Mouse (Mus musculus) kidney, adult 18-20 months (tissue): Measurements from ENCODE around the gene Atp6v1g1.

ENCODE experiments used
- DNase-seq: peaks from one replicate; pipeline ENCODE4 v3.0.0; 2021

The Atp6v1g1 gene

DNA sequence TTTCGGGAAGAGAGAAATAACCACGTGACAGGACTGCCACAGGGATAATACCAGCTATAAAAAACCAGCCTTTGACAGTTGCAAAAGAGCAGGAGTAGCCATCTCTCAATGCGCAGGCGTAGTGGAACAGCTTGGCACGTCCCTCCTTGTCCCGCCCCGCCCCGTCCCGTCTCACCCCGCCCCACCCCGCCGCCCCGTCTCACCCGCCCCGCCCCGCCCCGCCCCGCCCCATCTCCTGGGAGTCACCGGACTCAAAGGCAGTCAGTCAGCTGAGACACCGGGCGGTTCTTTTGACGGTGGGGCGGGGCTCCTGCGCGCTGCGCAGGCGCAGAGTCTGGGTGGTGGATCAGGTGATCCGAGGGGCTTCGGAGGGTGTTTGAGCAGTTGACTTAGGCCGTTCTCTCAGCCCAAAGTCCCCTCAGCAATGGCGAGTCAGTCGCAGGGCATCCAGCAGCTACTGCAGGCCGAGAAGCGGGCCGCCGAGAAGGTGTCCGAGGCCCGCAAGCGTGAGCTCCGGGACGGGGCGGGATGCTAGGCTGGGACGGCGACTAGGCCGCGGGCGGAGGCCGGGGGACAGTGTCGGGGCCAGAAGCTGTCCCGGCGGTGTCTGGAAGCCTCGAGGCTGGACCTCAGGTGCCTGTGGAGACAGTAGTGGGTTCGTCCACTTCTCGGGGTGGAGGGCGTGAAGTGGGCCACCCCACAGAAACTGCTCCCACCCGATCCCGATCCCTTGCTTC is at the start of gene Atp6v1g1:
Atp6v1g1 (plus strand) TSS at position 279 of the 737 bp plus-strand sequence.
- peak; percentile 96 for DNase-seq

DNA sequence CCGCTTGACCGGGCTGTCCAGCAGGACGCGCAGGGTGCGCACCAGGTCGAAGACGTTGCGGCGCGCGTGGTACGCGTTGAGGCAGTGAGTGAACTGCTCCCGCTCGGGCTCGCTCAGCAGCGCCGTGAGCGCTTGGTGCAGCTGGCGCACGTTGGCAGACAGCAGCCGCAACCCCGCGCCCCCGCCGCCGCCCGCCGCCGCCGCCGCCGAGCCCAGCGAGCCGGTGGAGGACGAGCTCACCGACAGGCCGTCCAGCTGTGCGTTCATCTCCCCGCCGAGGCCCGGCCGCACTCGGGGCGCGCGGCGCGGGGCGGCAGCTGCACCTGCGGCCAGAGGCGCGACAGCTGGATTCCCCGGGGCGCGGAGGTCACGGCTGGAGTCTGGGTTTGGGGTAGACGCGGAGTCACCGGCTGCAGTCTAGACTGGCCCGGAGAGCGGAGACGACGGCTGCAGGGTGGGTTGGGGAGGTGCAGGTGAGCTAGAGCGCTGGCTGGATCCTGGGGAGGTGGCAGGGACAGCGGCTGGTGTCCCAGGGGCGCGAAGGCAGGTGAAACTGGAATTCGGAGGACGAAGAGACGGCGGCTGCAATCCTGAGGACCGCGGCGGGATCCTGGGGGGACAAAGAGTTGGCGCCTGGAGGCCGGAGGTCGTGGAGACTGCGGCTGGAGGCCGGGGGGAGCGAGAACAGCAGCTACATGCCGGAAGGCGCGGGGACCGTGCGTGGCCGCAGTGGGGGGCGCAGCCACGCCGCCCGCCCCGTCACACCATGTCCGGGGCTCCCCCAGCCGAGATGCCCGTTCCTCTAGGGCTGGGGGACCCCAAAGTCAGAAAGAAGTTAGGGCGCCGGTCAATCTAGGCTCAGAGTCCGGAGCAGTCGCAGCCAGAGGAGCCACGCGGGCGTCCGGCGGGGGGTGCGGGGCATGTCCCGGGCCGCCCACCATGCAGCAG is 49.3 kb upstream of the Atp6v1g1 start:
- peak; percentile 59 for DNase-seq

DNA sequence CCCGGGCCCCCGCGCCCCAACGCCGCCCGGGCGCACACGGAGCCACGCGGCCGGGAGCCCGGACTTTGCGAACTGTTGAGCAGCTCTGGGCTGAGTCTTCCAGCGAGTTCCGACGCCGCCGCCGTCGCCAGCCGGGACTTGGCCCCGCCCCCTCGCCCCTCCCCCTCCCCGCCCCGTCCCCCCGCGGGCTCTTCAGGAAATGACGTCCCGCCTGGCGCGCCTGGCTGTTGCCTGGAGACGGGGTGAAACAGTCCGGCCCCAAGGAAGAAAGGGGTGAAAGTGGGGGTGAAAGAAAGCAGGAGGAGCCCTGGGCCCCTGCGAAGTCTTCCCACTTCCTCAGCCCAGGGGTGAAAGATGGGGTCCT is 48.7 kb upstream of the Atp6v1g1 start, which contains the start of gene Whrn:
Whrn (minus strand) TSS at position 77 of the 364 bp plus-strand sequence.
- DNase-seq, result peak; percentile 81

DNA sequence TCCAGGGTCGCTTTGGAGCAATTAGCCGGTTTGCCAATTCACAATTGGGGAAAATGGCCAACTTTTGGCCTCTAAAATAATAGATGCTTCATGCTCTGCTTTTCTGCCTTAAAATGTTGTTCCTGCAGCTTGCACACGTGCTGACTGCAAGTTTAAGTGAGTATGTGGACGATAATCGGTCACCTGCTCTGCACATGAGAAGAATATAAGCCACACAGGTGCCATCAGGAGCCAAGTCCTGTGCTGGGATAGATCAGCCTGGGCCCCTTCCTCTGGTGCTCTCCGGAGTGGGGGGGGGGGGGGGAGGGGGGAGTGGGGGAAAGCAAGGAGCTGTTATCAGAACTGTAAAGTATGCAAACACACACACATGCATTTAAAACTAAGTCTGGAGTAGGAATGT is 48.3 kb upstream of the Atp6v1g1 start:
- DNase-seq, result no peak

DNA sequence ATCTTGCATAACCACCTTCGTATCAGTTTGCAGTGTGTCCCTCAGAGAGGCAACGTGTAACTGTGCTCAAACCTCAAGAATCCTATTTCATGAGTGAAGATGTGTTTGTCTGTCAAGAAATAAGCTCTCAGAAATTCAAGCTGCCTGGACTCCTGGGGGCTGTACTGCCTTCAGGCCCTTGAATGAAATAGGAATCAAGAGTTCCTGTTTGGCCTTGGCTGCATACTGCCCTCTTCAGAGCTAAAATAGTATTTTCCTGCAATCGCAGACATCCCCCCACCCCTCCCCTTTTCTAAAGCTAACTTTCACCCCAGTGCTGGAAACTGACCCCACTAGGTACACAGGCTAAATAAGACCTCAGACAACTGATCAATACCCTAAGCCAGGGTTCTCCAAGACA is 46.2 kb upstream of the Atp6v1g1 start:
- DNase-seq, result no peak

DNA sequence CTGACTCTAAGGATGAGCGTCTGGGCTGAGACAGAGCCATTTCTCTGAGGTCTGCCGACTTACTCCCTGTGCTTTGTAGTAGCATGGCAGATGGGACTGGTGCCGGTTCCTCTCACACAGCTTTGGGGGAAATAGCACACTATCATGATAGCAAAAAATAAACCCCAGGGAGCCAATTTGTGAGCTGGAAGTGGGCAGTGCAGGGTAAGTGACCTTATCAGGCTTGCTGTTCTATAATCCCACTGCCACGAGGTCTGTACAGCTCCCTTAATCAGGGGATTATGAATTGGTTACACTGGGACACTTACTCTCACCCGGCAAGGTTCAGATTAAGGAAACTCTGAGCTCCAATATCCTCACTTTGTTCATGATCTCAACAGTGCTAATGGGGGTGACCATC is 43.5 kb upstream of the Atp6v1g1 start:
- DNase-seq, result no peak

DNA sequence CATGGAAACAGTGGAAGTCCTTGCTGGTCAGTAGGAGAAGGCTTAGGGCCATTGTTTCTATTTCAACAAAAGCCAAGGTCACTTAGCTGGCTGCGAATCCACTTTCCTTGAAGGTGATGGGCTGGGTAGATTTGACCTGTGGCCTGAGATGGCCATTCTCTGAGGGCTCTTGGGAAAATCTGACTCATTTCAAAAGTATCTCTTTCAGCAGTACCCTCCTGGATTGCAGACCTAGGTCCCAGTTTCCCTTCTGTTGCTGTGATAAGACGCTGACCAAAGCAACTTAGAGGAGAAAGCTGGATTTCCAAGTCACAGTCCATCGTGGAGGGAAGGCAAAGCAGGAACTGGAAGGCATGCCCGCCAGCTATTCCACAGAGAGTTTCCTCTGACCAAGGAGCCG is 40.6 kb upstream of the Atp6v1g1 start:
- no peak for DNase-seq

DNA sequence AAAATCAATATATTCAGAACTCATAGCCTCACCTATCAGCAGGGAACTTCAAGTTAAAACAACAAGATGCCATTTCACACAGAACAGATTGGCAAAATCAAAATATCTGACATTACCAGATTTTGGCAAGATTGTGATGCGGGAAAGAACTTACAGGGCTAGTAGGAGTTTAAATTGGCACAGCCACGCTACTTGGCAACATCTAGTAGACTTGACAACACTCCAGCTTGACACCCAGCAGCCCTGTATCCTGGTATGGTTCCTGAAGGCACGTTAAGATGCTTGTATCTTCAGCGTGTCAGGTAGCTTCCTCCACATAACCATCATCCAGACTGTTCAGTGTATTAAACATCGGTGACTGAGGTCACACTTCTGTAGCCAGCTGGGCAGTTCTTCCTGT is 37.1 kb upstream of the Atp6v1g1 start:
- DNase-seq, result no peak

DNA sequence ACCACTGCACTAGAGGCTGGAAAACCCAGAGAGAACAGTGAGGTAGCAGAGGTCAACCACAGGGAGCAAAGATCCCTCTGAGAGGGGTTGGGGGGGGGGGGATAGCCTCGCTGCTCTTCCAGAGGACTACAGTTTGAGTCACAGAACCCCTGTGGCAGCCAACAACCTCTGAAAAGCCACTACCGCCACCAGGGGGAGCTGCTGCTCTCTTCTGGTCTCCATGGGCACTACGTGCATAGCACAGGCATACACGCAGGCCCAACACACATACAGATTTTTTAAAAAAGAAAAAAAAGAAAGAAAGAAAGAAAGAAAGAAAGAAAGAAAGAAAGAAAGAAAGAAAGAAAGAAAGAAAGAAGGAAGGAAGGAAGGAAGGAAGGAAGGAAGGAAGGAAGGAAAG is 36.3 kb upstream of the Atp6v1g1 start:
- DNase-seq, result peak; percentile 84

DNA sequence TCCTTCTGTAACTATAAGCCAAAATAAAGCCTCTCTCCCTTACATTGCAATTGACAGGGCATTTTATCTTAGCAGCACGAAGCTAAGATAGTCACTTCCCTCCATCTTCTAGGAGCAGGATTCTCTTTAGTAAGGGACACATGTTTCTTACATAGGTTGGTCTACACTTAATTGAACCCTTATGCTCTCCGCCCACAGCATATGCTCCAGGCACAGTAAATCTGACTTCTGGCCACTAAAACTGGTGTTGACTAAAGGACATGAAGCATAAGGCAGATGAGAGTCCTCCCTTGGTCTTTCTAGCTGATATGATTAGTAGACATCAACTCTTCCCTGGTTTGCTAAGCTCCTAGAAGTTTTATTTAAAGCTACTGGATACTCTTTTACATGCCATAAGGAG is 31.7 kb upstream of the Atp6v1g1 start:
- DNase-seq, result no peak

DNA sequence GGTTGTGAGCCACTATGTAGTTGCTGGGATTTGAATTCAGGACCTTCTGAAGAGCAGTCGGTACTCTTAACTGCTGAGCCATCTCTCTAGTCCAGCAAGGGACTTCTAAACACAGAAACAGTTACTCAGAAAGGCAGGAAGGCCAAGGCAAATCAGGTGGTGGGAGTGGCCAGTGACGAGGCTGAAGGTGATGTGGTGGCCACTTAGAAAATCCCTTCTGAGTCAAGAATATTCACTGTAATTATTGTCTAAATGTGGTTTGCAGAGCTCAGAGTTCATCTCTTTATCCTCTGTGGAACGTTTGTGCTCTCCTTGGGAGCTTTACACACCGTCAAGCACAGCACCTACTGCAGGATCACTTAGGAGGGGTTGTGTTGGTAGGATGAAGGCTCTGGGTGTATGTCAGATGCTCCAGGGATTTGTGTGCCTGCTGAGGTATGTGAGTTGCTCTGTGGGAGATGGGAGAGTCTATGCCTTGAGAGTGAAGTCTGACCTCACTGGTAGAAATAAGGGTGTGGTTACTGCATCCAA is 30.1 kb upstream of the Atp6v1g1 start:
- no peak for DNase-seq

DNA sequence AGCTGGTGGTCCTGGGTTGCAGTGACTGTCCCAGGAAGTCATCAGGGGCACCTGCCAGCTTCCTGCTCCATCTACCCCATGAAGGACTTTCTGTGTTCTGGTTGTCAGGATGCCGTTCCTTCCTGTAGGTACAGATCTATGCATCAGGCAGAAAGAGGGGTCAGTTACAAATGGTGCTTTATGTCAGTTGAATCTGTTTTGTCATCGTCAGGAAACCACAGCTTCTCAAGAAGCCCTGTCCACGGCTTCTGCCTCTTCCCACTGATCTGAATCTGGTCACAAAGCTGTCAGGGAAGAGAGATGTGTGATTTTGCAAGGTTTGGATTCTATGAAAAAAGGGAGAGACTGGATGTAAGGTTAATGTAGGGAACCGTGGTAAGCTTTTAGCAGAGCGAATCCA is 29.6 kb upstream of the Atp6v1g1 start:
- DNase-seq, result no peak

DNA sequence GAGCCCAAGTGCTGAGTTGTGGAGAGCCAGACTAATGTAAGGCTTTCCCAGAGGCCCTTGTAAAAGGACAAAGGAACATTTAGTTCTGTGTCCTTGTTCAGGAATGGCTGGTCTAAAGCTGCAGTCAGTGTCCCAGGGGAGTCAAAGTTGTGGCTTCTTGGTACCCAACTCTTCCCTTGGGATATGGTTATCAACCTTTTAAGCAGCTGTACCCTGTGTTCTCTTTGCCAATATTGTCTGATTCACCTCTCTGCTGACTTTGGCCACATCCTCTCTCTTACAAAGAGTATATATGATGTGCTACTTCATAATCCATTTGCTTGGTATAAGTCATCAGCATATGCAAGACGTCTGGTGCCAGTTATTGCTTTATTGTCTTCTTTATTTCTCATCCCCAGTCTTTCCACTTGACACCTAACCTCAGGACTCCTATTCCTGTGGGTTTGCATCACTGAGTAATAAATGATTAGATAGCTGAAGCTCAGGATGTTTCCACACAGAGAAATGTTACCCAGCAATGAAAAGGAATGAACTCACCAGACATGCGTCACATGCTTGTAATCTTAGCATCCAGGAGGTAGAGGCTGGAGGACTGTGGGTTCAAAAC is 22.7 kb upstream of the Atp6v1g1 start:
- no peak for DNase-seq

DNA sequence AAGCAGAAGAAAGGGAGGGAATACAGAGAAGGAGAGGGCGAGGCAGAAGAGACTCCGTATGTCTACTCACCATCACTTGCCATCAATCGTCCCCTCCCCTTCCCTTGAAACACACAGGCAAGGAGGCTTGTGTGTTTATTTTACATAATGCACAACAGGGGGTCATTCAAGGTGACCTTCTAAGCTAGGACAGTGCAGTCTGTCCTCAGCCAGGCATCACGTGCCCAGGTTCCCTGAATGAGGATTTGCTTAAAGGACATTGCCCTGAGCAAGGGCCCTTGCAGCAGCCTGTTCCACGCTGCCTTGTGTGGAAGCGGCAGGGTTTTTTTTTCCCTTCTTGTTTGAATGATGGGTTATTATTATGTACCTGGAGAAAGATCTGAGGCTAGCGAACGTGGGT is 19.1 kb upstream of the Atp6v1g1 start:
- DNase-seq, result peak; percentile 9

DNA sequence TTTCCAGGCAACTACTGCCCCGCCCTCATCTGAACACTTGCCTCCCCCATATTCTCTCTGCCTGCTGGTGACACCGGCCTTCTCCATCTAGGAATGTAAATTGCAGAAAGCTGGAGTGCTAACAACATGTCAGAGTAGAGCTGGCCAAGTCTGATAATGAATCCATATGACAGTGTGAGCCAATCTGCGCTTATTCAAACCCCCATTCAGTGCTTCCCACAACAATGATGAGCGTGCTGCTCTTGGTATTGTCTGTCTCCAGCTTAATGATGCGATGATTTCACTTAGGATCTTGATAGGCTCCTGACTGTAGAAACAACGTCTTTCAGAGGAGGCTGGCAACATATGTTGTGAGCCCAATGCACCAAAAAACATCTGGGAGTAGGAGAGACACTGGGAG is 15.6 kb upstream of the Atp6v1g1 start:
- no peak for DNase-seq

DNA sequence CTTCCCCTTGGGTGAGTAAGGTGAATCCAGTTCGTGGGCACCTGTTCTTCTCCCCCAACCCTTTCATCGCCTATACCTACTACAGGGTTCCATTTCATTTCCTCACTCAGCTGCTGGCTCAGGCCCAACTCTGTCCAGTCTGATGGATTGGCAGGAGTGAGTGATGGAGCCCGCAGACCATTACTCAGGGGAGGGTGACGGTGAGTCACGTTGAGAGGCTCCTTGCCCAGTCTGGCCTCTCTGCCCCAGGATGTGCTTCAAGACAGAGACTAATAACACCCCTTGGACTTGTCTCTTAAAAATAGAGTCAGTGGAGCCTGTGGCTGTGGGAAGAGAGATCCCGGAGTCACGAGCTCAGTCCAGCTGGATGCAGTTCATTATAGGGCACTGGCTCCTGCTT is 14.2 kb upstream of the Atp6v1g1 start:
- no peak for DNase-seq

DNA sequence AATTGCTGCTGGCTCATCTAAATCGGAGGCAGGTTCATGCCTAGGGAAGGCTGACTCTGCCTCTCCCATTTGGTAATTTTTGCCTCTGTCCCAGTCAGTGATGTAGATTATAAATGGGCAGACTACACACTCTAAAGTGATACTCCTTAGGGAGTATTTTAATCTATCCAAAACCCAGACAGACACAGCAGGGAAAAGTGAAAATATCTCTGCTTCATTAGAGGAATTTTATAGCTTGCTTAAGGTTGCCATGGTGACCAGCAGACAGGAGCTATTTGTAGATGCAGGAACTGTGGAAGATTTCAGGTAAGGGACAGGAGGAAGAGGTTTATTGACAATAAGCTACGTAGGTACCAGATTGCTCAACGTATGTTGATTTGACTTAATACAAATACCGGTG is 7.0 kb upstream of the Atp6v1g1 start:
- DNase-seq, result no peak

DNA sequence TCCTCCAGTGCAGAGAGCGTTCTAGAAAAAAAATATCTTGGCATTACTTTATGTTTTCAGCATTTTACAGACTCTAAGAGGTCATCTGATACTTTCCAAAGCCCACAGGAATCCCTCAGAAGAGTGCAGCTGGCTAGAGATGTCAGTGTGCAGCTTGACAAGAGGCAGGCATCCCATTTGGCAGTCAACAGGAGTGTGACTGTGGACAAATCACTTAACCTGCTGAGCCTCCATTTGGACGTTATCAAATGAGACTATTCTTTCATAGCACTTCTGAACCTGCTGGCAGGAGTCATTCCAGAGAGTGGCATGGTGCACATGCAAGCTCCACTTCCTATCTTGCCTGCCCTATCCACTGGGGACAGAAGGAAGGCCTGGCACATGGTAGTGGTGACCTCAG is 2.4 kb upstream of the Atp6v1g1 start:
- DNase-seq, result no peak

DNA sequence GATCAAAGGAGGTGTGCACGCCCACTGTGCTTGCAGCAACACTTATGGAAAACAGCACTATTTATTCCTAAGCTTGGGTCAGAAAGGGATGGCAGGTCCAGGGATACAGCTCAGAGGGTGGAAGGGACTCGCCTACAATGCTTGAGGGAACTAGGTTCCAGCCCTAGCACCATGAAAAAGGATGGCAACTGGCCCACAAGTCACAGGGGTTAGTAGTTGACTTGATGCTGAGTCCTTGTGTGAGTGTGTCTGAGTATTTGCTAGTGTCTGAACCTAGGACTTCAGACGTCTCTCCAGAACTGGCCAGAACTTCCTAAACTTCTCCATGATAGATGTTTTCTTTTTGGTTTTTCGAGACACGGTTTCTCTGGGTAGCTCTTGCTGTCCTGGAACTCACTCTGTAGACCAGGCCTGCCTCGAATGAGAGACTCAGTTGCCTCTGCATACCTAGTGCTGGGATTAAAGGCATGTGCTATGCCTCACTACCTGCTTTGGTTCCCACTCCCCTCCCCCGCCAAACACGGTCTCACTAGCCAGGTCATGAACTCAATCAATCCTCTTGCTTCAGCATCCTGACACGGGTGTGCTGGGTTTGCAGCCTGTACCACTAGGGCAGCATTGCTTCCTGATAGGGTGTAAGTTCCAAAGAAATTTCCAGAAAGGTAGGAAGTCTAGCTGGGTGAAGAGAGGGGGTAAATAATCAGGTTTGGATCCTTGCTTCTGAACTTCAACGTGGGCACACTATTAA is 652 bp upstream of the Atp6v1g1 start:
- no peak for DNase-seq

DNA sequence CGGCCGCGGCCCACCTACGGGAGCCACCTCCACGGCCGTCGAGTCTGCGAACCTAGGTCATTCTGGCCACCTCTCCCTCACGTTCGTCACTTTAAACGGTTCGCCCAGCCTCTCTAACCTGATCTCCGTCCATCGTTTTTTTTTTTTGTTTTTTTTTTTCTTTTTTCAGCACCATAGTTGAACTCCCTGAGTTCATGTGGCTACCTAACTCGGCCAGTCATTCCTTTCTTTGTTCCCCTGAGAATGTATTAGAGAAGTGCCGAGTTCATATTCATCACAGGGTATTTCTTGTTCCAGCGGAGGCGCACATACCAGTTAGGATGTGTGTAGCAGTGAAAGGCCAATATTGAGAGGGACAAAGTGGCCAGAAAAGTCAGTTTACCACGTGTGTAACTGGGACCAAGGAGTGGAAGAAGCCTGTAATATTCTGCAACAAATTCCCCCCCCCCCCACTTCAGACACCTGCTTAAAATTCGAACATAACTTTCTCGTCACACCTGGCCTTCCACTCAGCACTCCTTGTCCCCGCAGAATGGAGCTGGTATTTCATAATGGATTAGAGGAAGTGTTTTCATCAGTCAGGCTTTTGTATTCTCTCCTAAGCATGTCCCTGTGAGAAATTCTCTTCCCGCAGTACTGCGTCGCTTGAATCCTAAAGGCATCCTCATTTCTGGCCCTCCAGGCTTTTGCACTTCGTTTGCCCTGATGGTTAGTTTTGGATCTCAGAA is 823 bp downstream of the Atp6v1g1 start:
- DNase-seq, result peak; percentile 11

DNA sequence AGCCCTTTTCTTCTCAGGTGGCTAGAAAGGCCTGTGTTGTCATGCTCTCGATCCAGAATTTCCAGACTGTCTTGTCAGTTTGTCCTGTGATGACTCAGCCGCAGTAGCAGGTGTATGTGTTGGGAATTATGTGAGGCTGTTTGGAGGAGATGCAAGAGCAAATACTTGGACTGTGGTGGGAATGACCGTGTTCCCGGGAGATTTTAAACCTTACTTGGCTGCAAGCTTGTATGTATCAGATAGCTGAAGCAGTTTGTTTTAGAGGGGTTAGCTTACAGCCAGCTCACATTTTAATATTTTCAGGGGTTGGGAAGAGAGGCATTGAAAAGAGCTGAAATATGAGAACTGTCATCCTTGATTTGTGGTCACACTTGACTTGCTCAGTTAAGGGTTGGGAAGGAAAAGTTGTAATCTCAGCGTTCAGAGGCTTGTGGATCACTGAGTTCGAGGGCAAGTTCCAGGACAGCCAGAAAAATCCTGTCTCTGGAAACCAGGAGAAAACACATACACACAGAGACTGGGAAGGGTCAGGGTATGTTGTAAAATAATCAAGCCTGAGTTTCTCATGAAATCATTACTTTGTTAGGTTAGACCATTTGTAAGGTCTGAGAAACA is 2.0 kb downstream of the Atp6v1g1 start:
- peak; percentile 33 for DNase-seq

DNA sequence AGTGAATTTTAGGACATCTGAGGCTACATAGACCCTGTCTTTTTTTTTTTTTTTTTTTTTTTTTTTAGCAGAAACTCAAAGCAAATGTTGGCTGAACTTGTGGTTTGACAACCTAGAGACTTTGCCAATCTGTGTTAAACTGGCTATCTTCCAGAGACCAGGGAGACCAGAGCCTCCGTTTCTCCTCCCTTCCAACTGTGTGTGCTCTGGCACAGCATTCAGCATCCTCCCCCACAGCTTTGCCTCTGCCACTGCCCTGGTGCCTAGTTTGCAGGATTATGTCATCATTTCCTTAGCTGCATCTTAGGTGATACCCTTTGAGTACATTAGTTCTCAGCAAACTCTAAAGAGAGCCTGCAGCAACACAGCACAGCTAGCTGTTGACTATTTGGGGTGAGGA is 3.2 kb downstream of the Atp6v1g1 start:
- no peak for DNase-seq
